Comparison of ENCODE assay signal across 9 mouse cellular contexts in genomic region chr11:120048252-120048556, GRCm38 (mm10). TPM values are rescaled to one million over a fixed set of nuclear protein-coding genes. Genes with fewer than 3 reads are reported as not detected.
DNase-seq lines count a peak whose midpoint lies in the region; TF ChIP-seq lines count a peak whose summit lies in the region.
"Had no signal": no experiment of that assay in that cellular context is flagged by ENCODE, and none has a peak within 500 bp of the region (broad histone marks: within the 10 kb centered on the region; RNA-seq: fewer than 3 reads in every experiment).

No protein-coding gene starts in this region.

- TF ChIP-seq CTCF in E14TG2a.4 (conservative IDR thresholded peaks at IDR 0.05; ENCODE audit: low read length) = no peak
- peak; percentile 45 for TF ChIP-seq CTCF in olfactory bulb, adult 2 months (IDR thresholded peaks at IDR 0.05; ENCODE audit: insufficient read depth, low read depth, low read length)

- peak; percentile 74 for DNase-seq in embryo, embryonic 10 days (ENCODE audit: low spot score)
- DNase-seq in embryo, embryonic 9.5 days (ENCODE audit: extremely low spot score) = no peak
- peak; percentile 50 for DNase-seq in forebrain, embryonic 10.5 days (ENCODE audit: extremely low spot score, low spot score)
- peak; percentile 46 to 83 for DNase-seq in left cerebral cortex, postnatal 10 days (ENCODE audit: extremely low spot score in 1 of 2, low spot score in 2 of 2)
- DNase-seq in gastrocnemius, adult 18-20 months (ENCODE audit: low spot score) = no peak
- no peak for DNase-seq in urinary bladder, postnatal 10 days (ENCODE audit: low spot score)

- peak overlapping the region; percentile 77 for H3K4me3 ChIP-seq in E14TG2a.4 (replicated peaks; ENCODE audit: low read length)
- H3K4me3 ChIP-seq in forebrain, embryonic 10.5 days = peak overlapping the region; percentile 79
- H3K4me3 ChIP-seq in olfactory bulb, adult 2 months (ENCODE audit: insufficient read depth, low read depth, low read length) = peak overlapping the region; percentile 63

- peak; percentile 43; the same call in 1 of the 2 replicates for TF ChIP-seq POLR2A in olfactory bulb, adult 2 months (IDR thresholded peaks at IDR 0.05; ENCODE audit: insufficient read depth, low read depth, low read length)

- WGBS in forebrain, embryonic 10.5 days = 2% methylated on average over 23 of the region's 23 CpGs
- 2% methylated on average over 23 of the region's 23 CpGs for WGBS in olfactory bulb, adult 2 months

- intact Hi-C loops in left cerebral cortex, postnatal 10 days (cut with DNase I) = no loop called here

- H3K27ac ChIP-seq in forebrain, embryonic 10.5 days = 0 out of 2 replicates have a peak overlapping the region, but pooled peaks have one; percentile 88
- peak overlapping the region; percentile 80 for H3K27ac ChIP-seq in olfactory bulb, adult 2 months (ENCODE audit: insufficient read depth, low read depth, low read length)

- H3K36me3 ChIP-seq in E14TG2a.4 (ENCODE audit: insufficient read depth, low read length) = no peaks in the 10 kb centered on the region
- H3K36me3 ChIP-seq in forebrain, embryonic 10.5 days (replicated peaks) = no peaks in the 10 kb centered on the region

- H3K9me3 ChIP-seq in E14TG2a.4 (ENCODE audit: low read length) = peaks cover 4% of the 10 kb centered on the region; the same call in 1 of the 2 replicates
- H3K9me3 ChIP-seq in forebrain, embryonic 10.5 days = no peaks in the 10 kb centered on the region
- H3K9me3 ChIP-seq: megakaryocyte, embryonic 14.5 days had no signal

- H3K4me1 ChIP-seq in E14TG2a.4 (replicated peaks; ENCODE audit: low read depth, low read length) = peaks cover 34% of the 10 kb centered on the region
- H3K4me1 ChIP-seq in forebrain, embryonic 10.5 days = peaks cover 61% of the 10 kb centered on the region
- H3K4me1 ChIP-seq in olfactory bulb, adult 2 months (ENCODE audit: control insufficient read depth, insufficient read depth, low read length) = peaks cover 49% of the 10 kb centered on the region

- peaks cover 50% of the 10 kb centered on the region for H3K27me3 ChIP-seq in E14TG2a.4 (ENCODE audit: insufficient read depth, low read length)
- H3K27me3 ChIP-seq in forebrain, embryonic 10.5 days (ENCODE audit: poor library complexity, severe bottlenecking) = peaks cover 71% of the 10 kb centered on the region

RNA-seq across cellular contexts. Expression of gene Aatk, which starts 1.2 kb away (rescaled TPM):
- polyA plus RNA-seq in forebrain, embryonic 10.5 days (2016; fragmentation: Nextera tagmentation; extraction: Ambion mirVana) = 1.5 and 1.8 TPM in 2 replicates
- total RNA-seq in left cerebral cortex, postnatal 10 days (2021) = 100 to 1,000 TPM; 136 to 153 TPM
- not detected in 2 replicates for polyA plus RNA-seq in olfactory bulb, adult 2 months (2012; ENCODE audit: insufficient read depth, insufficient read length, low replicate concordance, missing spikeins)
- total RNA-seq in gastrocnemius, adult 18-20 months (2021) = 1 to 10 TPM; 3.2 to 3.6 TPM

RNA-seq across cellular contexts. Expression of gene Cep131, which starts 38.4 kb away (rescaled TPM):
- 41.4 and 42.5 TPM in 2 replicates for polyA plus RNA-seq in forebrain, embryonic 10.5 days (2016; fragmentation: Nextera tagmentation; extraction: Ambion mirVana)
- 10 to 100 TPM; 37.1 to 38.2 TPM for total RNA-seq in left cerebral cortex, postnatal 10 days (2021)
- polyA plus RNA-seq in olfactory bulb, adult 2 months (2012; ENCODE audit: insufficient read depth, insufficient read length, low replicate concordance, missing spikeins) = not detected in 2 replicates
- total RNA-seq in gastrocnemius, adult 18-20 months (2021) = 1 to 10 TPM; 6.0 to 8.4 TPM

RNA-seq across cellular contexts. Expression of gene Tepsin, which starts 50.3 kb away (rescaled TPM):
- 17.7 and 20.6 TPM in 2 replicates for polyA plus RNA-seq in forebrain, embryonic 10.5 days (2016; fragmentation: Nextera tagmentation; extraction: Ambion mirVana)
- 10 to 100 TPM; 17.5 to 21.4 TPM for total RNA-seq in left cerebral cortex, postnatal 10 days (2021)
- polyA plus RNA-seq in olfactory bulb, adult 2 months (2012; ENCODE audit: insufficient read depth, insufficient read length, low replicate concordance, missing spikeins) = not detected in 2 replicates
- 1 to 10 TPM; 4.1 to 4.9 TPM for total RNA-seq in gastrocnemius, adult 18-20 months (2021)

RNA-seq across cellular contexts. Expression of gene Ndufaf8, which starts 50.5 kb away (rescaled TPM):
- polyA plus RNA-seq in forebrain, embryonic 10.5 days (2016; fragmentation: Nextera tagmentation; extraction: Ambion mirVana) = 87.4 and 97.7 TPM in 2 replicates
- total RNA-seq in left cerebral cortex, postnatal 10 days (2021) = 10 to 100 TPM; 28.6 to 32.9 TPM
- polyA plus RNA-seq in olfactory bulb, adult 2 months (2012; ENCODE audit: insufficient read depth, insufficient read length, low replicate concordance, missing spikeins) = not detected in 2 replicates
- 10 to 100 TPM; 45.7 to 48.1 TPM for total RNA-seq in gastrocnemius, adult 18-20 months (2021)

Comparison
In these comparisons a context has a peak if more than half of its experiments do, and no peak if none do; other contexts are left out.
1. DNase-seq: peak in embryo, embryonic 10 days (single experiment), forebrain, embryonic 10.5 days (single experiment) and left cerebral cortex, postnatal 10 days (2 of 2); none in embryo, embryonic 9.5 days (single experiment), gastrocnemius, adult 18-20 months (single experiment) and urinary bladder, postnatal 10 days (single experiment).
2. RNA of gene Aatk, which starts 1.2 kb away (total RNA-seq): 136 to 153 TPM in left cerebral cortex, postnatal 10 days; 3.2 to 3.6 TPM in gastrocnemius, adult 18-20 months; every median in the first group is over 10 times any median in the second.
3. RNA of gene Cep131, which starts 38.4 kb away (total RNA-seq): 37.1 to 38.2 TPM in left cerebral cortex, postnatal 10 days; 6.0 to 8.4 TPM in gastrocnemius, adult 18-20 months; every median in the first group is over 4 times any median in the second.
4. Peak in every context shown above with its lines, with median percentiles within 50 percentile points of each other: H3K4me3 ChIP-seq.